Mouse (Mus musculus) bone marrow, adult 2 months (tissue): Measurements from ENCODE around the gene Cxcr4.

Experiments used
- CTCF ChIP-seq: fragments of 200-500 bp; IDR thresholded peaks from 2 replicates; pipeline ENCODE4 v1.5.1; 2011; ENCODE audit warnings: low read length, control low read depth; ENCODE audit not compliant: control insufficient read depth, insufficient read depth
- POLR2A ChIP-seq: fragments of 200-500 bp; IDR thresholded peaks from 2 replicates; pipeline ENCODE4 v1.6.1; 2011; ENCODE audit warnings: low read depth, mild to moderate bottlenecking, control low read depth, low read length, borderline replicate concordance; ENCODE audit not compliant: control insufficient read depth

DNA sequence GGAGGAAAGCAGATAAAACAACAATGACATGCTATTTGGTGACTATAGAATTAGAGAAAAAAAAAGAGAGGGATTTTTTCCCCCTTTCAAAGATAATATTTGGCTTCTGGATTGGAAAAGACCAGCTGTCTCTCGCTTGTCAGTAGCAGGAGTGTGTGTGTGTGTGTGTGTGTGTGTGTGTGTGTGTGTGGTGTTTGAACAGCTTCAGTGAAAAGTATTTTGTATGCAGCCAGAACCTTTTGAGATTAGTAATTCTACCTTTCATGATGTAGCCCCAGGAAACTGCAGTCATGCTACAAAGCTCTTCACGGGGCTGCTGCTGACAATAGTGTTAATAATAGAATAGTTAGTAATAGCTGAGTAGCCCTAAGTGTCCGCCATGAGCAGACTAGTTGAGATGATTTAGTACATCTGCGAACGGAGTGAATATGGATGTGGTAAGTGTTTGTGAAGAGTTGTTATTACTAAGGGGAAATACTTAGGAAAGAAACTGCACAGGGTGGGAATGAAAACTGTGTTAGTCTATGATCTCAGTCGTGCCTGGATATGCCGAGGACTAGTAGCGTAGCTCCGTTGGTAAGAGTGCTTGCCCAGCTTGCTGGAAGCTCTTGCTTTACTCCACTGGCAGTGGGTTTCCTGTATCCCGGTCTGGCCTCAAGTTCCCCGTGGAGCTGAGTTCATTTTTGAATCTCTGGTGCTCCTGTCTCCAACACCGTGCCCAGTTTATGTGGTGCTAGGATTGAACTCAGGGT lies 2.4 kb upstream of the Cxcr4 start:
- TF ChIP-seq POLR2A (no peak), CTCF (no peak)
